In genomic region chr11:70562287-70562994, GRCm38 (mm10) we compare ENCODE assay signal across 8 mouse cellular contexts. TPM values are rescaled to one million over a fixed set of nuclear protein-coding genes. Genes with fewer than 3 reads are reported as not detected.
DNase-seq lines count a peak whose midpoint lies in the region; ATAC-seq and TF ChIP-seq lines count a peak whose summit lies in the region.

TSS of gene Mink1 (plus strand) at chr11:70562881.

- peak within 1 kb of the TSS; percentile 85 for H3K4me3 ChIP-seq in erythroblast, embryonic 14.5 days (replicated peaks)
- peak within 1 kb of the TSS; percentile 92 for H3K4me3 ChIP-seq in heart, embryonic 11.5 days (ENCODE audit: low read depth, low read length)
- H3K4me3 ChIP-seq in kidney, embryonic 15.5 days (replicated peaks): peak within 1 kb of the TSS; percentile 93
- H3K4me3 ChIP-seq in limb, embryonic 15.5 days: peak within 1 kb of the TSS; percentile 90
- H3K4me3 ChIP-seq in midbrain, postnatal 0 days (ENCODE audit: low read depth, low read length): peak within 1 kb of the TSS; percentile 94

- peak within 1 kb of the TSS; percentile 86 for H3K27ac ChIP-seq in heart, embryonic 11.5 days (ENCODE audit: low read depth, low read length)
- peak within 1 kb of the TSS; percentile 96 for H3K27ac ChIP-seq in kidney, embryonic 15.5 days
- H3K27ac ChIP-seq in limb, embryonic 15.5 days: peak within 1 kb of the TSS; percentile 90
- peak within 1 kb of the TSS; percentile 78 for H3K27ac ChIP-seq in midbrain, postnatal 0 days (ENCODE audit: low read depth, low read length)

- no peak for TF ChIP-seq CTCF in brain, embryonic 14.5 days (IDR thresholded peaks at IDR 0.05; ENCODE audit: borderline replicate concordance, extremely low read depth, insufficient read depth, insufficient read length)
- peak; percentile 2; the same call in 1 of the 2 replicates for TF ChIP-seq CTCF in midbrain, postnatal 0 days (IDR thresholded peaks at IDR 0.05)

- peak within 1 kb of the TSS; percentile 76 for H3K4me2 ChIP-seq in heart, embryonic 11.5 days
- H3K4me2 ChIP-seq in kidney, embryonic 15.5 days: peak within 1 kb of the TSS; percentile 90
- peak within 1 kb of the TSS; percentile 90 for H3K4me2 ChIP-seq in limb, embryonic 15.5 days
- H3K4me2 ChIP-seq in midbrain, postnatal 0 days (ENCODE audit: low read depth, low read length, poor library complexity, severe bottlenecking): peak within 1 kb of the TSS; percentile 90

- peak; percentile 93 for DNase-seq in CD4-positive helper T cell, adult 2 months (ENCODE audit: low read depth, low spot score)
- DNase-seq in brain, embryonic 14.5 days (ENCODE audit: low read depth): peak; percentile 96
- DNase-seq in midbrain, postnatal 0 days (ENCODE audit: low spot score): peak; percentile 95
- peak; percentile 68 to 78 for DNase-seq in spleen, postnatal 14 days (ENCODE audit: low spot score in 2 of 2)

- peaks cover 42% of the 10 kb centered on the region for H3K4me1 ChIP-seq in erythroblast, embryonic 14.5 days (ENCODE audit: control insufficient read depth)
- H3K4me1 ChIP-seq in heart, embryonic 11.5 days (ENCODE audit: control insufficient read depth, insufficient read depth, low read length): peaks cover 10% of the 10 kb centered on the region
- H3K4me1 ChIP-seq in kidney, embryonic 15.5 days: peaks cover 47% of the 10 kb centered on the region
- H3K4me1 ChIP-seq in limb, embryonic 15.5 days: peaks cover 37% of the 10 kb centered on the region
- peaks cover 12% of the 10 kb centered on the region for H3K4me1 ChIP-seq in midbrain, postnatal 0 days (ENCODE audit: insufficient read depth, low read length)

- peaks cover 5% of the 10 kb centered on the region for H3K36me3 ChIP-seq in erythroblast, embryonic 14.5 days (ENCODE audit: control insufficient read depth)
- H3K36me3 ChIP-seq in heart, embryonic 11.5 days (ENCODE audit: control insufficient read depth, insufficient read depth, low read length): peaks cover 4% of the 10 kb centered on the region
- H3K36me3 ChIP-seq in kidney, embryonic 15.5 days: peaks cover 3% of the 10 kb centered on the region; the same call in 1 of the 2 replicates
- H3K36me3 ChIP-seq in limb, embryonic 15.5 days: no peaks in the 10 kb centered on the region
- H3K36me3 ChIP-seq in midbrain, postnatal 0 days (ENCODE audit: insufficient read depth, low read length): peaks cover 6% of the 10 kb centered on the region; the same call in 1 of the 2 replicates

- H3K27me3 ChIP-seq in erythroblast, embryonic 14.5 days (ENCODE audit: control insufficient read depth): no peaks in the 10 kb centered on the region
- H3K27me3 ChIP-seq in heart, embryonic 11.5 days (ENCODE audit: control insufficient read depth, insufficient read depth, low read length): no peaks in the 10 kb centered on the region
- no peaks in the 10 kb centered on the region for H3K27me3 ChIP-seq in kidney, embryonic 15.5 days
- H3K27me3 ChIP-seq in limb, embryonic 15.5 days: no peaks in the 10 kb centered on the region
- H3K27me3 ChIP-seq in midbrain, postnatal 0 days (ENCODE audit: insufficient read depth, low read length): no peaks in the 10 kb centered on the region

- no peaks in the 10 kb centered on the region for H3K9me3 ChIP-seq in erythroblast, embryonic 14.5 days (ENCODE audit: control insufficient read depth, low read length)
- H3K9me3 ChIP-seq in heart, embryonic 11.5 days (replicated peaks; ENCODE audit: control insufficient read depth, low read length): no peaks in the 10 kb centered on the region
- no peaks in the 10 kb centered on the region for H3K9me3 ChIP-seq in kidney, embryonic 15.5 days (replicated peaks)
- no peaks in the 10 kb centered on the region for H3K9me3 ChIP-seq in limb, embryonic 15.5 days
- H3K9me3 ChIP-seq in midbrain, postnatal 0 days (ENCODE audit: low read length): no peaks in the 10 kb centered on the region

- WGBS in heart, embryonic 11.5 days (ENCODE audit: insufficient replicate concordance): under 1% methylated on average over 55 of the region's 57 CpGs
- WGBS in kidney, embryonic 15.5 days: under 1% methylated on average over 57 of the region's 57 CpGs
- under 1% methylated on average over 41 of the region's 57 CpGs for WGBS in limb, embryonic 15.5 days
- 1% methylated on average over 51 of the region's 57 CpGs for WGBS in midbrain, postnatal 0 days

- peak; percentile 90 for ATAC-seq in heart, embryonic 11.5 days (replicated peaks; ENCODE audit: insufficient number of reproducible peaks, low FRiP score, low TSS enrichment)
- peak; percentile 92 for ATAC-seq in kidney, embryonic 15.5 days (replicated peaks; ENCODE audit: low FRiP score)
- peak; percentile 85 for ATAC-seq in limb, embryonic 15.5 days (ENCODE audit: insufficient number of reproducible peaks, low FRiP score, low TSS enrichment, low read depth)
- ATAC-seq in midbrain, postnatal 0 days (ENCODE audit: low FRiP score): peak; percentile 95

- H3K9ac ChIP-seq in heart, embryonic 11.5 days (ENCODE audit: low read depth, low read length): peak within 1 kb of the TSS; percentile 90
- H3K9ac ChIP-seq in kidney, embryonic 15.5 days: peak within 1 kb of the TSS; percentile 86
- H3K9ac ChIP-seq in limb, embryonic 15.5 days: peak within 1 kb of the TSS; percentile 72
- H3K9ac ChIP-seq in midbrain, postnatal 0 days (replicated peaks; ENCODE audit: low read length, poor library complexity, severe bottlenecking): peak within 1 kb of the TSS; percentile 90

- TF ChIP-seq POLR2A in brain, embryonic 14.5 days (IDR thresholded peaks at IDR 0.05; ENCODE audit: borderline replicate concordance, extremely low read depth, insufficient read depth, insufficient read length, poor library complexity, severe bottlenecking): peak; percentile 89

RNA-seq across cellular contexts. Expression of gene Mink1, which starts in this region (rescaled TPM):
- 94.3 and 99.5 TPM in 2 replicates for polyA plus RNA-seq in brain, embryonic 14.5 days (2012; rRNA removed)
- 1.1 and 1.2 TPM in 2 replicates for polyA plus RNA-seq in erythroblast, embryonic 14.5 days (2012)
- 15.1 and 16.1 TPM in 2 replicates for polyA plus RNA-seq in heart, embryonic 11.5 days (2014; fragmentation: Nextera tagmentation; extraction: Ambion mirVana)
- 14.8 and 15.8 TPM in 2 replicates for polyA plus RNA-seq in kidney, embryonic 15.5 days (2015; fragmentation: Nextera tagmentation; extraction: Ambion mirVana)
- 14.1 TPM in 2 replicates for polyA plus RNA-seq in limb, embryonic 15.5 days (2015; fragmentation: Nextera tagmentation; extraction: Ambion mirVana)
- 80.9 and 82.1 TPM in 2 replicates for total RNA-seq in midbrain, postnatal 0 days (2014; rRNA removed)
- polyA plus RNA-seq in midbrain, postnatal 0 days (2015; fragmentation: Nextera tagmentation; extraction: Ambion mirVana): 15.6 and 17.1 TPM in 2 replicates

Comparison
In these comparisons a context has a peak if more than half of its experiments do, and no peak if none do; other contexts are left out.
1. Peak in every context shown above with its lines: DNase-seq, ATAC-seq, H3K4me3 ChIP-seq and H3K27ac ChIP-seq.